Mouse (Mus musculus) heart, postnatal 0 days (tissue): ENCODE results near the gene 4933430I17Rik.

ENCODE experiments used
- CTCF ChIP-seq: IDR thresholded peaks from 2 replicates; pipeline ENCODE4 v1.5.1; 2016; ENCODE audit warnings: antibody characterized with exemption, control low read depth, low read depth
- EP300 ChIP-seq: IDR thresholded peaks from 2 replicates; pipeline ENCODE4 v1.6.1; 2016; ENCODE audit warnings: antibody characterized with exemption, low read depth

GRCm38 (mm10) chr4:62541802-62542201 is 16.6 kb downstream of the 4933430I17Rik start:
- TF ChIP-seq CTCF = no peak
- TF ChIP-seq EP300 = no peak
